Mouse (Mus musculus): ENCODE data around the gene Tex22. TPM values are rescaled to one million over a fixed set of nuclear protein-coding genes. Genes with fewer than 3 reads are reported as not detected.

Tex22 gene
- polyA plus RNA-seq, 1 experiment: 1.3 TPM

GRCm38 (mm10) chr12:113099470-113100237 is 25.4 kb downstream of the Tex22 start:
- TF ChIP-seq CTCF (IDR thresholded peaks at IDR 0.05; ENCODE audit: control insufficient read depth, insufficient read depth, low read length) (no peak), POLR2A (IDR thresholded peaks at IDR 0.05; ENCODE audit: borderline replicate concordance, control insufficient read depth, low read depth, low read length) (no peak)
- Histone ChIP-seq H3K27ac (ENCODE audit: control insufficient read depth, insufficient read depth, low read depth, low read length, poor library complexity) (no peak overlapping the region), H3K4me3 (replicated peaks; ENCODE audit: control insufficient read depth, low read depth, low read length) (peak overlapping the region; percentile 44), H3K4me1 (ENCODE audit: control insufficient read depth, insufficient read depth, low read length) (no peaks in the 10 kb centered on the region; the same call in 1 of the 2 replicates)
- WGBS: 8% methylated on average over 6 of the region's 6 CpGs

DNA sequence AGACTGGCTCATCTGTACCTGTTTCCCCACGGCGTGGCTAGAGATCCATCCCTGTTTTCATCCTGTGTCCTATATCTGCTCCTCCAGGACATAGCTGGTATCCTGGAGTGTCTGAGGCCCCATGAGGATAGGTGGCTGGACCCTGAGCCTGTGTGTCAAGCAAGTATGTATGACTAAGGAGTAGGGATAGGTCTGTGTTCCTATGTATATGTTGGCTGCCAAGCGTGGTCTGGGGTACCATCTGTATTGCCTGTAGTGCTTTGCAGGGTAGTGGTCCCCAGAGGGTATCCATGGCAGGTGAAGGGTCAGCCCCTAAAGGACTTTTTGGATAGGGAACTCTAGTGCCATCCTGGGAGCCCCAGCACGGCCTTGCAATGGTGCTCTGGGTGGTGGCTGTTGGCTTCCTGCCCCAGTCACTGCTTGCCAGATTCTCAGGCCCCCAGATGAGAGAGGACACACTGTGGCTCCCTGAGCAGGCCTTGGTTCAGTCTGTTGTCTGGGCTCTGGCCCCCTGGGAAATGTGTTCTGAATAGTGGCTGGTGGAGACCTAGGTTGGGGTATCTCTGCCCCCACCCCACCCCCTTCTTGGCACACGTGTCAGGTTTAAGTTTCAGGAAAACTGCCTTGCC is 26.3 kb downstream of the Tex22 start:
- Histone ChIP-seq H3K4me1 (ENCODE audit: control insufficient read depth, insufficient read depth, low read length) (no peaks in the 10 kb centered on the region; the same call in 1 of the 2 replicates), H3K27ac (ENCODE audit: control insufficient read depth, insufficient read depth, low read depth, low read length, poor library complexity) (no peak overlapping the region; the same call in 1 of the 2 replicates), H3K4me3 (replicated peaks; ENCODE audit: control insufficient read depth, low read depth, low read length) (no peak overlapping the region)
- TF ChIP-seq CTCF (IDR thresholded peaks at IDR 0.05; ENCODE audit: control insufficient read depth, insufficient read depth, low read length) (no peak), POLR2A (IDR thresholded peaks at IDR 0.05; ENCODE audit: borderline replicate concordance, control insufficient read depth, low read depth, low read length) (no peak)
- 64% methylated on average over 5 of the region's 5 CpGs for WGBS

- no peak overlapping the region for H3K27ac ChIP-seq (ENCODE audit: control insufficient read depth, insufficient read depth, low read depth, low read length, poor library complexity)
- TF ChIP-seq POLR2A (IDR thresholded peaks at IDR 0.05; ENCODE audit: borderline replicate concordance, control insufficient read depth, low read depth, low read length) (no peak), CTCF (IDR thresholded peaks at IDR 0.05; ENCODE audit: control insufficient read depth, insufficient read depth, low read length) (no peak)
- no peaks in the 10 kb centered on the region; the same call in 1 of the 2 replicates for H3K4me1 ChIP-seq (ENCODE audit: control insufficient read depth, insufficient read depth, low read length)
- WGBS: 37% methylated on average over 9 of the region's 9 CpGs
- no peak overlapping the region for H3K4me3 ChIP-seq (replicated peaks; ENCODE audit: control insufficient read depth, low read depth, low read length)
Measured at GRCm38 (mm10) chr12:113101251-113101960, 27.1 kb downstream of the Tex22 start.

GRCm38 (mm10) chr12:113102461-113102860 is 28.2 kb downstream of the Tex22 start:
- Histone ChIP-seq H3K27ac (ENCODE audit: control insufficient read depth, insufficient read depth, low read depth, low read length, poor library complexity) (no peak overlapping the region), H3K4me1 (ENCODE audit: control insufficient read depth, insufficient read depth, low read length) (peaks cover 1% of the 10 kb centered on the region; the same call in 1 of the 2 replicates), H3K4me3 (replicated peaks; ENCODE audit: control insufficient read depth, low read depth, low read length) (no peak overlapping the region)
- 36% methylated on average over 6 of the region's 6 CpGs for WGBS
- TF ChIP-seq CTCF (IDR thresholded peaks at IDR 0.05; ENCODE audit: control insufficient read depth, insufficient read depth, low read length): peak; percentile 79
- TF ChIP-seq POLR2A (IDR thresholded peaks at IDR 0.05; ENCODE audit: borderline replicate concordance, control insufficient read depth, low read depth, low read length): no peak

- peak; percentile 59 for TF ChIP-seq CTCF (IDR thresholded peaks at IDR 0.05; ENCODE audit: control insufficient read depth, insufficient read depth, low read length)
- TF ChIP-seq POLR2A (IDR thresholded peaks at IDR 0.05; ENCODE audit: borderline replicate concordance, control insufficient read depth, low read depth, low read length): no peak
- 68% methylated on average over 8 of the region's 8 CpGs for WGBS
- H3K27ac ChIP-seq (ENCODE audit: control insufficient read depth, insufficient read depth, low read depth, low read length, poor library complexity): no peak overlapping the region
- H3K4me1 ChIP-seq (ENCODE audit: control insufficient read depth, insufficient read depth, low read length): peaks cover 3% of the 10 kb centered on the region; the same call in 1 of the 2 replicates
- H3K4me3 ChIP-seq (replicated peaks; ENCODE audit: control insufficient read depth, low read depth, low read length): no peak overlapping the region
Measured at GRCm38 (mm10) chr12:113103846-113104451, 29.6 kb downstream of the Tex22 start.

DNA sequence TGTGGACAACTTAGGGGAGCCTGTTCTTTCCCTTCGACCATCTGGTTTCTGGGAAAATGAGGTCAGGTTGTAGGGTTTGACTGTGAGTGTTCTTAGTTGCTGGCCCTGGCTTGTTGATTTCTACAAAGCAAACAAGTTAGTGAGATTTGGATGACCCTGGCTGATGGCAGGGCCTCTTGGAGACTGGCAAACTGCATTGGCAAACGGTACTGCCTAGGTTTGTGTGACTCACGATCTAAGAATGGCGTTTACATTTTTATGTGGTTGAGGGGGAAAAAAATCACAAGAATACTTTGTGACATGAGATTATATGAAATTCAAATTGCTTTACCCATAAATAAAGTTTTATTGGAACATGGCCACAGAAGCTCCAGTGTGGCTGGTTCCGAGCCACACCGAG is 32.1 kb downstream of the Tex22 start:
- Histone ChIP-seq H3K27ac (ENCODE audit: control insufficient read depth, insufficient read depth, low read depth, low read length, poor library complexity) (no peak overlapping the region), H3K4me3 (replicated peaks; ENCODE audit: control insufficient read depth, low read depth, low read length) (no peak overlapping the region), H3K4me1 (ENCODE audit: control insufficient read depth, insufficient read depth, low read length) (peaks cover 5% of the 10 kb centered on the region; the same call in 1 of the 2 replicates)
- 90% methylated on average over 6 of the region's 6 CpGs for WGBS
- no peak for TF ChIP-seq POLR2A (IDR thresholded peaks at IDR 0.05; ENCODE audit: borderline replicate concordance, control insufficient read depth, low read depth, low read length)
- no peak for TF ChIP-seq CTCF (IDR thresholded peaks at IDR 0.05; ENCODE audit: control insufficient read depth, insufficient read depth, low read length)

DNA sequence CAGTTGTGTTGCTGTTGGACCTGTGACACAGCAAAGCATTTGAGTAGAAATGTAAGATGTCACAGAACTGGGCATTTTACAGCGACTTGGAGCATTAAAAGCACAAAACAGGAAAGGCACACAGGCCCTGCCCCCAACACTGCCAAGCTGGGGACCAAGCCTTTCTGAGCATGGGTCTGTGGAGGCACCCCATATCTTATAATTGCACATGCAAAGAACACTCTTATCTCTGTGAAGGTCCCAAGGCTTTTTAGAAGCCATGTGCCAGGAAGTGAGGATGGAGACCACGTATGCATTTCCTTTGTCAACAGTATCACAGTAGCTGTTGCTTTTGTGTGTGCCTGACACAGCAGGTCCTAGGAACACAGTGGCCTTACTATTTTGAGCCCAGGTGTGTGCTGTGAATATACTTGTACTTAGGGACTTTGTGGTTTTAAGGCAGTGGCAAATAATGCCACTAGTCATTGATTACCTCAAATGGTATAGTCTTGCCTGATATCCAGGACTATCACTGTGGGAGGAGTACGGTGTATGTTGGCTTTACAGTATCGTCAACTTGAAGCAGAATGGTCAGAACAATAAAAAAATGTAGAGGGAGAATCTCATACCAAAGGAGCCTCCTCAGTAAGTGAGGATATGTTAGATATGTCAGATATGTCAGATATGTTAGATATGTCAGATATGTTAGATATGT is 33.3 kb downstream of the Tex22 start:
- 39% methylated on average over 4 of the region's 4 CpGs for WGBS
- TF ChIP-seq CTCF (IDR thresholded peaks at IDR 0.05; ENCODE audit: control insufficient read depth, insufficient read depth, low read length) (no peak), POLR2A (IDR thresholded peaks at IDR 0.05; ENCODE audit: borderline replicate concordance, control insufficient read depth, low read depth, low read length) (no peak)
- H3K4me3 ChIP-seq (replicated peaks; ENCODE audit: control insufficient read depth, low read depth, low read length): no peak overlapping the region
- peaks cover 5% of the 10 kb centered on the region; the same call in 1 of the 2 replicates for H3K4me1 ChIP-seq (ENCODE audit: control insufficient read depth, insufficient read depth, low read length)
- peak overlapping the region; percentile 43; the same call in 1 of the 2 replicates for H3K27ac ChIP-seq (ENCODE audit: control insufficient read depth, insufficient read depth, low read depth, low read length, poor library complexity)
